Mouse (Mus musculus): ENCODE data around the gene Prkag2.
A peak's percentile ranks its signal among the peaks of the same experiment; 100 is the strongest.

Gene Prkag2

DNA sequence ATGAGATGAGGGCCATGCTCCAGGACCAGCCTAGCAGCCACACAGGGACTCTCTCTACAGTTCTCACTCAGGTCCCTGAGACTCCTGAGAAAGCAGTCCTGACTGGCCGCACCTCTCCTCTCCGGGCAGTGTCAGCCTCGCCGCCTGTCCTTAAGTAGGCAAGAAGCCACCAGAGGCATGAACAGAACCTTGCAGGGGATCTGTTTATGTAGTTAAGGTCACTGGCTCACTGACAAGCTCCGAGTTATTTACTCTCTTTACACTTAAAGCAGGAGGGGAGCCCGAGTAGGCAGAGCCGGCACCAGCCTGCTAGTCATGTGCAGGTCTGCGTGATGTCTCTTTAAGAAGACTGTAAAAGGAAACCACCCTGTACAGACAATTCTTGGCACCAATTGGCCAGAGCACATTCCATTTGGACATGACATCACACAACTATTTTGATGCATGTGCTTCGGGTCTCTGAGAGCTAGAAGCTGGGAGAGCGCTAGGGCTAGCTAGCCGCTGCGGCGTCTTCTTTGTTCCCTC is 104.8 kb downstream of the Prkag2 start:
- DNase-seq (ENCODE audit: low spot score in 2 of 2) = no peak

DNA sequence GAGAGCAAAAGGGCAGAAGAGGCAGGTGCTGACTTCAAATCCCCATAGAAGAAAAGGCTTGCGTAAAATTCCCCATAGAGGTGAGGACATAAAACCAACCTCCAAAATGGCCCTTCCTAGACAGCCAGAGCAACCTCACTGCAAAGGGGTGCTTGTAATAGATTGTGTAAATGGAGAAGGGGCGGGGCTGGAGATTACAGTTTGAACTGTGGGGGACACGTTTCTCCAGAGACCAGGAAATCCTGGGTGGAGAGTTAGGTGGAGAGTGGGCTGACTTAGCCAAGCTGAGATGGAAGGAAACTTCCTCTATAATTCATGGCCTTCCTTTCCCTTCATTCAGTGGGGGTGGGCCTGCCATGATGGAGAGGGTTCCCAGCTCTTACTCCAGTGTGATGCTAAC is 107.3 kb downstream of the Prkag2 start:
- DNase-seq (ENCODE audit: low spot score in 2 of 2) = no peak

GRCm38 (mm10) chr5:24991575-24991974 is 108.9 kb downstream of the Prkag2 start:
- DNase-seq (ENCODE audit: low spot score in 2 of 2) = no peak

GRCm38 (mm10) chr5:24990460-24990859 is 110.0 kb downstream of the Prkag2 start:
- no peak for DNase-seq (ENCODE audit: low spot score in 2 of 2)

DNA sequence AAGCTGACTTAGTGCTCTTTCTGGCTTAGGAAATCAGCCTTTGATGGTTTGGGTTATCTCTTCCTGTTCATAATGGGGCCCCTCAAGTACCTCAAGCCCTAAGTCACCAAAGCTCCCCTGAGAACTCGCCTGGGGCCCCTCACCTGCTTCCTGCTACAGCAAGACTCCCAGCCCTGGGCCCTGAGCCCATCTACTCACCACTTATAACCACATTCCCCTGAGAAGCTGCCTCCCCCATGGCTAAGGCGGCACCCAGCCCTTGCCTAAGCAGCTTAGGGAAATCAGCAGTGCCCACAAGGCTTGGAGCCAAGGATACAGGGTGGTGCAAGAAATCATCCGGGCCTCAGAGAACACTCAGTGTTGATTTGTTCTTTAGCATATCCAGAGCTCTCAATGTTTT is 110.8 kb downstream of the Prkag2 start:
- DNase-seq (ENCODE audit: low spot score in 2 of 2) = no peak

DNA sequence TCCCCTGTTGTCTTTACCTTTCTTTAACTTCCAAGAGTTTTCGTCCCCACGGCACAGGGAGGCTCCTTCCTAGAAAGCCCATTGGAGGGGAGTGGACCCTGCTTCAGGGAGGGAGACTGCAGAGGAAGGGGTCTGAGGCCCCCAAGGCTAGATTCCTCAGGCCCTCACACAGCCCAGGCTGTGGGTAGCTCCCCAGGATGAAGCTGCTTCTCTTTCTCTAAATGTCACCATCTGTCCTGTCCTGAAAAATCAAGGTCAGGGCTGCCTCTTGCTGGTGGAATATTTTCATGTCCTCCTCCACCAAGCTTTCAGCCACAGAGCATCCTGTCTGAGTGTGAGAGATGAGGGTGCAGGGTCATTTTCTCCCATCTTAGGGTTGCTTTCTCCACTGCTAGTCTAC is 113.5 kb downstream of the Prkag2 start:
- no peak for DNase-seq (ENCODE audit: low spot score in 2 of 2)

DNA sequence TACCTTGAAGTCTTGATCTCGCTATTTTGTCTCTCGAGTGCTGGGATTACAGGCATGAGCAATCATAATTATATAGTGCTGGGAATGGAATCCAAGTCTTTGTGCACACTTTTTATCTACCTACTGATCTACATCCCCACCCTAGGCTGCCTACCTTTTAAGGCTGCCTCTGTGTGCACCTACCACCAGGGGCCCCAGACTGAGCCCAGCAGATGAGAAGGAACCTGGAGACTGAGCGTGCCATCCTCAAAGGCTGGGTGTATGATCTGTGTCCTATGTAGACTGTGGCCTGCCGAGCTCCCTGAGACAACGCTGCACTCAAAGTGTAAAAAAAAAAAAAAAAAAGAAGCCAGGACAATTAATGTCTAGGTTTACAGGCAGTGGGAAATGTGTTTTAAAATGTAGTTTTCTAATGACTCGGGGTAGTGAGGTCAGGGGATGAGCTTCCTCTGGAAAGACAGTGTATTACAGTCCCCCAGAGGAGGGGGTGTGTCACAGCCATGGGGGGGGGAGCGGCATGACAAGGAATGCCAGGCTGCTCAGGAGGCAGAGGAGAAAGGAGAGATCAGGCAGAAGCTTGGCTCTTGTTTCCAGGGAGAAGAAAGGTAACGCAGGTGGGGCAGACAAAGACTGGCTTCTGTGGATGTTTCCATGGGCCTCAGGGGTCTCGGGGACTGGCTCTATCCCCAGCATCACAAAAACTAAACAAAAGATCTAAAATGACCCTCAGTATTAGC is 114.1 kb downstream of the Prkag2 start:
- DNase-seq (ENCODE audit: low spot score in 2 of 2) = no peak

DNA sequence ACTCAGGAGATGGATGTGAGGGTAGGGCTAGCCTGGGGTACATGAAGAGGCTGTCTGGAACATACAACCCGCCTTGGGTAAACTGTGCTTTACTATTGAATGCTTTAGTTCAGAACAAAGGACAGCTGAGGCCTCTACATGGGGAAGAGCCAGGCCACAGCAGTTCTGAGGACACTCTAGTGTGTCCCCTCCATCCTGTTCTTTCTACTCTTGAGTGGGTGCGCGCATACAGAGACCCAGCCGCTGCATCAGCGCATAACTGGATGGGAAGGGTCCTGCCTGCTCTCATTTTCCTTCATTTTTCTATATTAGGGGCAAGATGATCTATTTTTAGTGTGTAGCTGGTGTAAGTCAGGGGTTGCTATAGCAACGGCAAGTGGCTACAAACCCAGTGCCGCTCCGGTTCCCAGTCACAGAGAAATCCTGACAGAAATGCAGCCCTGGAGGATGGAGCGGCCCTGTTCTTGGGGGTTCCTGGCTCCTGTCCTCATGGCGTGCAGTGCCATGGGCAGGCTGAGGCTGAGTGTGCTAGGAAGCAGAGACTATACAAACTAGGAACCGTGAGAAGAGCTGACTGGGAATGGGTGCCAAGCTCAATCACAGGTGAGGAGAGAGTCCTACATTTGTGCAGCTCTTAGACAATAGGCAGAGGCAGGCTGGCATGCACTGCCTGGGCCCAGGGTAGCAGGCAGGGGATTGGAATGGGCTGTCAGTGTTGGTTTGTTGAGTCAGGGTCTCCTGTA is 114.8 kb downstream of the Prkag2 start:
- no peak for DNase-seq (ENCODE audit: low spot score in 2 of 2)

DNA sequence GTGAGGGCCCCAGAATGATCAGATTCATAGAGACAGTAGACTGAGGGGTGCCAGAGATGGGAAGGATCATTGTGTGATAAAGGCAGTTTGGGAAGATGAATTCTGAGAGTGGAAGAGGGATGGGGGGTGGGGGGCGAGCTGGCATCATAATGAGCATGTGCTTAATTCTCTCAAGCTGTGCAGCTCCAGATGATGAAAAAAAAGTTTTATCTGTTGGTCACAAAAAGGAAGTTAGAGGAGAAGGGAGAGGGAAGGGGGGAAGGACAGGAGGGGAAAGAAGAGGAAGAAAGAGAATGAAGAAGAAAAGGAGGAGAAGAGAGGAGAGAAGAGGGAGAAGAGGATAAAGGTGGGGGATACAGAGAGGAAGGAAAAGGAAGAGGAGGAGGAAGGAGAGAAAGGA is 116.3 kb downstream of the Prkag2 start:
- no peak for DNase-seq (ENCODE audit: low spot score in 2 of 2)

DNA sequence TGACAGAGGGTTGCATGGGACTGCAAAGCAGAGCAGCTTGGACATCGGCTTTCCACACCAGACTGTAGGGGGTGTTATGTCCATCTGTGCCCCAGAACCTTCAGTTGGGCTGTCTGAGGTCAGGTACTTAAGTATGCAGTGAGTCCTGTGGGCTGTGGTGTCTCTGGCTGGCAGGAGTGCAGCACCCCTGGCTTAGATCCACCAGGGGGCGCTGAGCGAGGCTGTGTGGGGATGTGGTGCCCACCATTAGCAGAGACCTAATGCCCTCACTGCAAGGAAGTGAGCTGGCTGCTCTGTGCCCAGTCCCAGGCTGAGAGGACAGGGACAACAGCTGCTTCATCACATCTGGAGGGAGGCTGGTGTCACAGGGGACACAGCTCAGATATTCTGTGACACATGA is 116.9 kb downstream of the Prkag2 start:
- DNase-seq (ENCODE audit: low spot score in 2 of 2) = peak; percentile 72 to 88

GRCm38 (mm10) chr5:24982258-24982657 is 118.2 kb downstream of the Prkag2 start:
- DNase-seq (ENCODE audit: low spot score in 2 of 2) = no peak

- DNase-seq (ENCODE audit: low spot score in 2 of 2) = no peak
Observed at GRCm38 (mm10) chr5:24981765-24982164, 118.7 kb downstream of the Prkag2 start.

- DNase-seq (ENCODE audit: low spot score in 2 of 2) = no peak
Observed at GRCm38 (mm10) chr5:24979968-24980345, 120.5 kb downstream of the Prkag2 start.

- peak in 1 of 2 experiments; percentile 36 for DNase-seq (ENCODE audit: low spot score in 2 of 2)
Observed at GRCm38 (mm10) chr5:24979312-24979967, 121.0 kb downstream of the Prkag2 start.

DNA sequence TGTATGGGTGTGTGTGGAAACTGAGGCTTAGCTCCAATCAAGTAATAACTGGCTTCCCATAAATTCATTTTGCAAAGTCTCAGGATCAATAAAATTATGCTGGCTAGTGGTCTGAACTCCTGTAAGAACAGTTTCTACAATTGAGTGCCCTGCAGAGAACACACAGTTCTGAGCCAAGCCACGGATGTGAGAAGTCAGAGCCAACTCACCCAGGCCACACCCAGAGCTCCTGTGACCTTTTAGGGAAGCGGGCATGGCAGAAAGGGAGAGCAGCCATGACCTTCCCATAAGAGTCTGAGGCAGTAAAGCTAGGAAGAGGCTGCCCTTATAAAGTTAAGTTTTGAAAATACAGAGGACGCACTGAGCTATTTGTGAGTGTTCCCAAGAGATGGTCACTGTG is 123.5 kb downstream of the Prkag2 start:
- no peak for DNase-seq (ENCODE audit: low spot score in 2 of 2)

- no peak for DNase-seq (ENCODE audit: low spot score in 2 of 2)
Observed at GRCm38 (mm10) chr5:24976236-24976635, 124.2 kb downstream of the Prkag2 start.

DNA sequence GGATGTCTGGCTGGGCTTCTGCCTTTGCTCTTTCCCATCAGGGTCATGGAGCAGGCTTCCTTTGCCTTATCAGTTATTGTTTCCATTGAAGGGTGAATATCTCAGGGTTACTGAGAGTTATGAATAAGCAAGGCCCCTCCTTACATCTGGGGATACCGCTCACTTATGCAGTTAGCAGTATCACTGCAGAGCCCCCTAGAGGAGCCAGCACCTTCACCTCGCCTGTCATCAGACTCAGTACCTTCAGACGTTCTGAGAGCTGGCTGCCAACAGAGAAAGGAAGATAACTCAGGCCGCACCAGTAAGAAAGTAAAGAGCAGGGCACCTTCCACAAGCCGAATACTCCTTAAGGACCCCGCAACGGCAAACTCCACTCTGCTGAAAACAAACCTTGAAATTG is 125.3 kb downstream of the Prkag2 start:
- DNase-seq (ENCODE audit: low spot score in 2 of 2) = no peak

GRCm38 (mm10) chr5:24973672-24974225 is 126.7 kb downstream of the Prkag2 start:
- no peak for DNase-seq (ENCODE audit: low spot score in 2 of 2)

GRCm38 (mm10) chr5:24973228-24973627 is 127.2 kb downstream of the Prkag2 start:
- peak; percentile 34 to 70 for DNase-seq (ENCODE audit: low spot score in 2 of 2)

GRCm38 (mm10) chr5:24970552-24971275 is 129.7 kb downstream of the Prkag2 start:
- DNase-seq (ENCODE audit: low spot score in 2 of 2) = no peak

DNA sequence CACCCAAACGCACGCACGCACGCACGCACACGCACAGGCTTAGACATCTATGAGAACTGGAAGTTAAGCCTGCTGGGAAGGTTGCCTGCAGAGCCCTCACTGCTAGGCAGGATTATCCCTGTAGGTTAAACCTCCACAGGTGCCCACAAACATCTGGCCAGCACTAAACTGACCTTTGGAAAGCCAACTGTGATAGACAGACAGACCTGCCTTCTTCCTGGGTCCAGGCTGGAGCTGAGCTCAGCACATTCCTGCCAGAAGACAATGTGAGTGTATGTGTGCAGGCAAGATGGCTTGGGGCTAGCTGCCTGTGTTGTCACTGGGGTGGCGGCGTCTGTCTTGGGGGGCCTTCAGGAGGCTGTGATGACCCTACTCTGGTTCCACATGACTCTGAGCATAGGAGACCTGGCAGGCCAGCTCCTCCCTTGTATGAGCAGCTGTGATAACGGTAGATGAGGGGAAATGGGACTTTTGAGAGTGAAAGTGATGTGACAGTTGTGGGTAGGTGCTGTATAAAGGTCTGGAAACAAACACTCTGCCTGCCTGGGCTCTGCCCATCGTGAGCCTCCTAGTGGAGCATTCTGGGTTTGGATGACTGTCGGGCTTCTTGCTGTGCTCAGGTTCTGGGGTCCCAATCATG is 131.1 kb downstream of the Prkag2 start:
- no peak for DNase-seq (ENCODE audit: low spot score in 2 of 2)
